Mouse (Mus musculus): Measurements from ENCODE around the gene Cep295nl.
A peak's percentile ranks its signal among the peaks of the same experiment; 100 is the strongest.

The Cep295nl gene

DNA sequence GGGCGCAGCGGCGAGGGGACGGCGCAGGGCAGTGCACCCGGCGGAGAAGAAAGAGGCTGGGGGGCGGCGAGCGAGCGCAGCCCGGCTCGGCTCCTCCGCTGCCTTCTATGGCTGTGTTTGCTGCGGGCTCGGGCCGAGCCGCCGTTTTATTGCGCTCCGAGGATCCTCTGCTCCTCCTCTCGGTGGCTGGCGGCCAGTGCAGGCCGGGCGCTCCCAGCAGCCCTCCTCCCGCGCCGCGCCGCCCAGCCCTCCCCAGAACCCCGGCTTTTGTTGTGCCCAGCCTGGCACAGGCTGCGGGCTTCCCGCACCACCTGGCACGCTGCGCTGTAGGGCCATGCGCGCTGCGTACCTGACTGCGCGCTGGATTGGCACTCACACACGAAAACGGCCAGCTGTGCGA is 12.9 kb upstream of the Cep295nl start:
- DNase-seq (ENCODE audit: low read depth, low spot score) = no peak

DNA sequence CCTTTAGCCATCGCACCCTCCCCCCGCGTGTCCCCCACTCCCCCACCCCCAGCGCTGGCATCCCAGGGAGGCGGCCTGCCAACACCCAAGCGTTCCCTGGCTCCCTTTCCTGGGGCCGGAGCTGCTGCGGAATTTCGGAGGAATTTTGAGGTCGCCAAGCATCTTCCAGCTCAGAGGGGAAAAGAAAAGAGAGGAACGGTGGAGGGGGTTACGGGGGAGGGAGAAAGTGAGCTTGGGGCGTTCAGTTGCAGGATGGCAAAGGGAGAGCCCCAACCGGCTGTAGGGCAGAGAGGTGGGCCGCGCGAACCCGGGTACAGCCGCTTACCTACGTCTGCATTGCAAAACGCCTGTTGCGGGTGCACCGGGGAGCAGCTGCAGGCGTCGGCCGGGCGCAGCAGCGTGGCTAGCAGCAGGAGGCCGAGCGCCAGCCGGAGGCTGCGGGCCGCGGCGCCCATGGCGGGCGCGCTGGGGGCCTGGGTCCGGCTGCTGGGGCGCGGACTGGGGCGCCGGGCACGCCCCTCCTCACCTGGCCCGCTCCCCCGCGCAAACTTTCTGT is 12.4 kb upstream of the Cep295nl start:
- DNase-seq (ENCODE audit: low read depth, low spot score) = no peak

DNA sequence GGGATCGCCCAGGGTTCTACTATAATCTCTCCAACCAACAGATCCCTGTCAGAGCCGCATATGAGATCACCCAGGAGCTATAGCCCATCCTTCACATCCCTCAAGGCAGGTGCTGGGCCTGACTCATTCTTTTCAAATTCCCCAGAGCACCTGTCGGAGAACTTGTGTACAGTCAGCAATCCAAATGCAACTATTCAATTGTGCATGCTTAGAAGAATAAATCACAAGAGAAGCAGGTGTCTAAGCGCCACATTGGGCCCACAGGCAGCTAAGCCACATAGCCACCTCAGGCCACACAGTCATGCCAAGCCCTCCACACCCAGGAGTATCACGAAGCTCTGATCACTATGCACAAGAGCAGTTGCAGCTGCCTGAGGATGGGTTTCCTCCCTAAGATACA is 7.2 kb upstream of the Cep295nl start:
- no peak for DNase-seq (ENCODE audit: low read depth, low spot score)

DNA sequence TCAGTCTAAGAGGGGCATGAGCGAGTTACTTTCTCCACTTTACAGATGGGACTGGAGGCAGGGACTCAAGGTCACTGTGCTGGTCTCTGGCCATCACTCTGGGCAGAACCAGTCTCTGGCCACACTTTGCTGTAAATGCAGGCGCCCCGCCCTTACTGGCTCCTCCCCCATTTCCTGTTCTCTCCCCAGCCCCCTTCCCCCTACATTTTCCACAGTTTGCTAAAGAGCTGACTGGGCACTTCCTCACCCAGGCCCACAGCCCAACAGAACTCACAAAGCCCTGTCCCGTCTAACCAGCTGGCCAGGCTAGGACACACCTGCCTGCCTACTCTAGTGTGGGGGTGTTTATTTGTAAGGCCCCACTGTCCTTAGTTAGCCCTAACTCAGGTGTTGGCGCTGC is 6.6 kb upstream of the Cep295nl start:
- no peak for DNase-seq (ENCODE audit: low read depth, low spot score)

DNA sequence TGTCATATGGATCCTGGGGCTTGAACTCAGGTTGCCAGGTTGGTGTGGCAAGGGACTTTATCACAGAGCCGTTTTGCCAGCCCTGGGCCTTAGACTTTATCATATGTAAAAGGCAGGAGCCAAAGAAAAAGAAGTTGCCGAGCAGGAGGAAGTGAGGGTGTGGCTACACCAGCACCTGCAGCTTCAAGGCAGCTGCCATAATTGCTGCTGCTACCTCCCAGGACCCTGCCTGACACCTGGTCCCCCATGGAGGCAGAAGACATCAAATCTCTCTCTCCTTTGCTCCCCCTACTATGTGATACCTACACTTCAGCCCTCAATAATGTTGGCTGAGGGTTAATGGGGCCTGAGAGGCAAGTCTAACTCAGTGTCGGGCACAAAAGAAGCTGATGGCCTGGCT is 6.1 kb upstream of the Cep295nl start:
- DNase-seq (ENCODE audit: low read depth, low spot score) = no peak

DNA sequence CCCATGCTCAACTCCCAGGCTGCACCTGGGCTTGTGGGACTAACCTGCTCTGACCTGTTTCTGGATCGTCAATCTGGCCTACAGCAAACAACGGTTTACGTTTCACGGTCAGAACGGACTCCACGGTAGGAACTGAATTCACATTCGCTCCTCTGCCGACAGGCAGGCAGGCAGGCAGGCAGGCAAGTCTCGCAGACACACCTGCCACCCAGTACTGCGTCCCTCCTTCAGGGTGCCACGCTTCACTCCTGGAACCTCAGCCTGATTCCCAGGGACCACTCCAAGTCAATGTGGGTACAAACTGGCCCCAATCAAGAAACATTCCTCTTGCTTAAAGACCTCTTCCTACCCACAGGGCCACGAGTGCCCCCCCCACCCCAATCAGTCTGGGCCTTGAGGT is 5.6 kb upstream of the Cep295nl start:
- no peak for DNase-seq (ENCODE audit: low read depth, low spot score)

DNA sequence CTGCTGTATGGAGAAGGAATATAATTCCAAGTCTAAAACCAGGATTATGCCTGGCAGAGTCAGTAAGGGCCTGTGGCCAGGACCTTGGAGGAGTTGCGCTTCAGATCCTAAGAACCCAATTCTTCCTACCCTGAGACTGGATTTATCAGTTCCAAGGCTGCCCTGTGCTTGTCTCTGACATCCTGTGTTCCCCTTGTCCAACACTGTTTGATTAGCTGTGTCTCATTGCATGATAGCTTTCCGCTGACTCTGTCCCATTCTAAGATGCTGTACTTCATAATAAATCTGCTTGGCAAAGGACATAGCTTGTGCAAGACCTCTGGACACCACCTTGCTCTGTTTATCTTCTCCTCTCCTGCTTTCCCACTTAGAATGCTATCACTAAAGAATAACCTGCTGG is 5.1 kb upstream of the Cep295nl start:
- no peak for DNase-seq (ENCODE audit: low read depth, low spot score)

DNA sequence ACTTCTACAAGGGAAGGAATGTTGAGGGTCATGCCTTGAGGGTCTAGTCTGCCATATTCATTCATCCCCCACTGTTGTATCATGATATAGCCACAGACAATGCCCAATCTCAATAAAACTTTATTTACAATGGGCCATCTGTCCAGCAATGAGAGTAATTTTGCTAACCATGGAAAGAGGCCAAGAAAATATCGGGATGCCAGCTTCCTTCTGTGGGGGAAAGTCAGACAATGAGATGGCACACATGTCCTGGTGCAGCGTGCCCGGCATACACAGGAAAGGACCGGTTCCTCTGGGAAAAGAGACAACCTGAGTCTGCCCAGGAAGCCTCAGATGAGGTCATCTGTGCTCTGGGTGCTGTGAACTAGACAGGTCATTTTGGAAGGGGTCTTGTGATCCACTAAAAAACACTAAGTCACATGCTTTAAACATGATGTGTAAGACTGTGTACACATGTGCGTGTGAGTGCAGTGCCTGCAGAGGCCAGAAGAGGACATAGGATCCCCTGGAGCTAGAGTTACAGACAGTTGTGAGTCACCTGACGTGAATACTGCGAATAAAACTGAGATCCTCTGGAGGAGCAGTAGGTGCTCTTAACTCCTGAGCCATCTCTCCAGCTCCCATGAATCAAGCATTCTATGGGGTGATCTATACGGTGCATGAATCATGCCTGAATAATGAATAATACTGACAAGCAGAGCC is 4.2 kb upstream of the Cep295nl start:
- DNase-seq (ENCODE audit: low read depth, low spot score) = no peak

DNA sequence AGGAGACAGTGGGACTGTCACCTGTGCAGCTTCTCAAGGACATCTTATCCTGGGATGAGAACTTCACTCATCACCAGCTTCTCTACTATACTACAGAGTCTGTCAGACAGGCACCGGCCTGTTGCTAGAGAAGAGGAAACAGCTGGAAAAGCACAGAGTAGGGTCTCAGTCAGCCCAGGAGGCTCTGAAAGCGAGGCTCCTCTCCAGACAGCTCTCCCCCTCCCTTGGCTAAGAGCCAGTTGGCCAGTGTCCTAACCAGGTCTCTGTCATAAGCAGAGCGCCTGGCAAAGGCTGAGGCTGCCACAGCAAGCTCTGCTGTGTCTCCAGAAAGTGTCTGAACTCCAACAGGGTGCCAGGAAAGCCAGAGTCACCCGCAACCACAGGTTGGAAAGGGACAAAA is 3.4 kb upstream of the Cep295nl start:
- no peak for DNase-seq (ENCODE audit: low read depth, low spot score)

DNA sequence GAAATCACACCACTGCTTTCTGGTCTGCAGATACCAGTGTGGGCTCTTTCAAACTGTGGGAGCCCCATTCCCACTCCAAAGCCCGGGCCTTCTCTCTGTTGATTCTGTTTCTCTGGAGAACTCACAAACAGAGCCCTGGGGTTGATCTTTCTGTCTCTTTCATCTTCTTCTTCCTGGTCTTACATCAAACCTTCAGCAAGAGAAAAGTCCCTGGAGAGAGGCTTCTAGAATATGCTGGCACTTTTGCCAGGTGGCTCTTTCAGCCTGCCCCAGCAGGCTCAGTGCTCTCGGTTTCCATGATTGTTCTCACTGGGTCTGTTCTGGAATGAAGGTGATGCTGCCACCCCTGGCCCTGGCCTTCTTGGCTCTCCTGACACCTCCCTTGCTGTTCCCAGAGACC is 1.3 kb upstream of the Cep295nl start:
- no peak for DNase-seq (ENCODE audit: low read depth, low spot score)

DNA sequence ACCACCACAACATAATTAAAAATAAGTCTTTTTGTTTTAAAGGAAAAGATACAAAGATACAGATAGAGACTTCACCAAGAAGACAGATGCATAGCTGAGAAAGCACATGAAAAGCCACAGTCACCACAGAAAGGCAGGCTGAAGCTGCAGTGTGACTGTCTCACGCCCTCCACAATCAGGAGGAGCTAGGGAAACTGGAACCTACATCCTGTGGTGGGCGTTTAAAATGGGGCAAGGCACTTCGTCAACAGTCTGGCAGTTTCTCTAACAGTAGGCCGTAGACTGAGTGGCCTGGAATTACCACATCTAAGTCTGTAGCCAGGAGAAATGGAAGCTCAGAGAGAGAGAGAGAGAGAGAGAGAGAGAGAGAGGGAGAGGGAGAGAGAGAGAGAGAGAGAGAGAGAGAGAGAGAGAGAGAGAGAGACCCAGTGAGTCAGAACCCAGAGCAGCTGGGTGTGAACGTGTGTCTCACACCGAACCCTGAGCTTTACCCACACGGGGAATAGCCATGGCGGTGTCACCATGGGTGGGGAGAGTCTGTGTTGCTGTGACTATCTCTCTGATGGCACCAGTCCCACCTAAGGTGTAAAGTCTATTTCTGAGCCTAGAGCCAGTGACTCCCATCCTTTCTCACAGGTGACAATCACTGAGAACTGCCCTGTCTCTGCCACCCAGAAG is 4.7 kb downstream of the Cep295nl start:
- DNase-seq (ENCODE audit: low read depth, low spot score) = peak; percentile 89

DNA sequence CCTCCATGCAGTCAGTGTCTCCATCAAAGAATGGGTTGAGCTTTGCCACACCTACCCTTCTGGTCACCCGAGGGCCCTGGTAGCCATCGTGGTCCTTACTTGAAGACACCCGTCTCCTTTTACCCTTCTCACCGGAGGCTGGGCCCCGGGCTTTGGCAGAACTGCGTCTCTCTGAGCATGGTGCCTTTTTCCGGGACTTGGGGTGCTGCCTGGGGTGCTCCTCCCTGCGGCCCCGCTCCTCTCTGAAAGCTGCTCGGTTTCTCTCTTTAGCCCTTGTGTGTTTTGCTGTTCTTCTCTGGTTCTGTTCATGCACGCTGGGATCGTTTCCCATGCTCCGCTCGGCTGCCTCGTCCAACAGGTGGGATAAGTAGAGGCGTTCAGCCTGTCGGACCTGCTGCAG is 8.9 kb downstream of the Cep295nl start:
- DNase-seq (ENCODE audit: low read depth, low spot score) = no peak

DNA sequence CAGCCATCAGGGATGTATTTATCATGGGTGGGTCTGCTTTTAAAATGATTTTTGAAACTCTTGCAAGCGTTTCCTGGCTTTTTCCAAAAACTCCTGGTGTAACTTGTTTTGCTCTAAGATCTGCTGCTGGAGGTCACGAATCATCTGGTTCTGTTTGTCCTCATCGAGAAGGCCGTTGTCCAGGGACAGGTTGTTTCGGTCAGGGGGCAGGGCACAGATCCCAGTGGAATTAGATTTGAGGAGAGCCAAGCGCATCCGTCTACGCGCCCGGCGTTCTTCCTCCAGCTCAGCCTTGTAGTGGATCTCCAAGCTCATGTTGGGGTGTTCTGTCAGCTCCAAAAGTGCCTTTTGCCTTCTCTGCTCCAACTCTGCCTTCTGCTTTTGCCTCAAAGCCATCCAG is 9.9 kb downstream of the Cep295nl start:
- no peak for DNase-seq (ENCODE audit: low read depth, low spot score)

DNA sequence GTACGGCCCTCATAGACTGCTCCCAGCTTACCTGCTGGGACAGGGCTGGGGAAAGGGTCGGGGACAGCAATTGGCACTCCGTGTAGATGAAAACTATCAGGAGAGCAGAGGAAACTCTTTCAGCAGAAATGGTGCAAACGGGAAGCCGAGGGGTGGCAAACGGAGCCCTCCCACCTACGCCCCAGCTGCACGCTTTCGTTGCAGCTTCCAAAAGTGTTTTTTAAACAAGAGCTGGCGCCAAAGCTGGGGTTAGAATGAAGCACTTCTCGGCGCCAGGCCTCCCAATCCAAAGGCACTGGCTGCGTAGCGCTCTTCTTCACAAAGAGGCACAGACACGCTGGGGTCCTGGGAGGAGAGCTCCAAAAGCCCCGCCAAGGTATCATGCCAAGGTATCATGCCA is 11.5 kb downstream of the Cep295nl start:
- DNase-seq (ENCODE audit: low read depth, low spot score) = peak; percentile 71

DNA sequence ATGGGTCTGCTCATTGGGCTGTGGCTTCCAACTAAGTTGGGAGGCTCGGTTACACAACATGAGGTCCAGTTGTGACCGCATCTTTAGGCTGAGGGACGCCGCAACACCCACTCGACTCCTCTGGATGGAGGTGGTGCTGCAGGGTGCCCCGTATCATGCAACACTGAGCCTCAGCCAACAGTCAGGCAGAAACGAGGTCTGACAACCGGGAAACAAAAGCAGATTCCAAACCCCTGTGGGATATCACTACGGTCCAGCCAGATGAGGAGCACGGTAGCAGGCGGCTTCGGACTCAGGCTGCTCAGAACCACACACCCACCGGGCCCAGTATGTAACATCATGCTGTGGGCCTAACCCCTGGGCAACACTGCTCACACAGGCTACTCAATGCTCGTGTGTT is 11.9 kb downstream of the Cep295nl start:
- DNase-seq (ENCODE audit: low read depth, low spot score) = no peak

DNA sequence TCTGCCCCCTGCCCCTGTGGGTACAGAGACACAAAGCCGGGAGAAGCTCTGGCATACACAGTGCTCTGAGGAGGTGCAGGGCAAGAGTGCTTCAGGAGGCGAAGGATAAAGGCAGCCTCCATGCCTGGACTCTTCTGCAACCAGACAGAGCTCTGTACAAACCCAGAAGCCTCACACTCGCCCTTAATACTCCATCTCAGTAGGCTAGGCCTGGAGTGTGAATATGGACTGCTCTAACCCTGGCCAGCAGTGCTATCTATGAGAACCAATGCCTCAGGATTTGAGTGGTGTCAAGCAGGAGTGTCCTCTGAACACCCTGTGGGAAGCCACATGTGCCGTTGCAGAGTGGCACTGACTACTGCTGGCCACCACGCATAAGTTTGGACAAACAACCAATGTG is 13.4 kb downstream of the Cep295nl start:
- DNase-seq (ENCODE audit: low read depth, low spot score) = no peak

DNA sequence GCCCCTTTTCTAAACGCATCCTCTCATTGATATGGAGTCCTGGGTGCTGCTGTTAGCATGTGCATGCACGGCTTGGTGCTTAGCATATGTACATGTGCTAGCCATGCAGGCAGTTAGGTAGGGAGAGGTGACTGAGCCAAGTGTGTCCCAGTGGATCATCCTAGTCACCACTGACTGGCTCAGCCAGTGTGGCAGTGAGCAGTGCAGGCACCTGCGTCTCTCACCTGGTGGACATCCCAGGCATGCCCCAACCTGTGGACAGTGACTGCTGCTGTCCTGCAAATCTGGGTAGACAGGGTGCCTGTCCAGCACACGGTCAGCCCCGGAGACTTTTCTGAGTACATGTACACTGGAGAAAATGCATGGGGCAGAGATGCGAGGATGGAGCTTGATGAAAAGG is 13.8 kb downstream of the Cep295nl start:
- no peak for DNase-seq (ENCODE audit: low read depth, low spot score)

DNA sequence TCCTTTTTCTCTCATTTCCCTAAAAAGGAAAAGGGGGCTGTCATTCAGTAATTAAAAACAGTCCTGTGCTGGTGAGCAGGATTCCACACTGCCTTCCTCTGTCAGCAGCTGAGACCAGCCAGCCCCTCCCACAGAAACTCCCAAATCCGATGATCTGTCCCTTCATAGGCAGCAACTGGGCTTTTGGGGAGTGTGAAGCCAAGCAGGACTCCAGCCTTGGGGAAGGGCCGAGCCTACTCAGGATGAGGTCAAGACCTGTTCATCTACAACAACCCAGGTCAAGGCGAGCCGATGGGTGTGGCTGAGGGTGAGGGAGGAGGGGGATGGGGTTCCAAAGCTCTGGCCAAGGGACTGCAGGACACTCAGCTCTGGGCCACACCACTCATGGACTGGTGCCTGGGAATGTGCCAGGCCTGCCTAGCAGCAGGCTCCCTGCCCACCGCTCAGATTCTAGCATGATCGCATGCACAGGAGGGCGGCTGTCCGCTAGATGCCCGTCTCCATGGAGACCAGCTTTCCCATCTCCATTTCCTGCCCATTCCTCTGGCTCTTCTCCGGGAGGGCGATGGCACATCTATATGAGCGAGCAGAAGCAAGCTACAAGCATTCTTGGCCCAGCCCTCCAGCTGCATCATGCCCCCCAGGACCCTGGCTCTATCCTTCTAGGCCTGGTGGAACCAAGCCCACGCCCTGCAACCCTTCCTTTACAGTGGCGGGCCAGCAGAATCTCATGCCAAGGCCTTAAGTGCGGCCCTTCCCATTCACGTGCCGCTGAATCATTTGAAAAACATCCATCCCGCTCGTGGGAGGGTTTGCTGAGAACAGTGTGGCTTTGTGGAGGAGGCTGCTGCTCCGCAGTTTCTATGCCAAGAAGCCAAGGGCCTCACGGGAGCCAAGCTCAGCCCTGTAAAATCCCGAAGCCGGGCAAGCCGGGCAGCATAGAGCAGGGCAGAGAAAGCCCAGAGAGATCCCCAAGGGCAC is 15.0 kb downstream of the Cep295nl start:
- DNase-seq (ENCODE audit: low read depth, low spot score) = peak; percentile 96

DNA sequence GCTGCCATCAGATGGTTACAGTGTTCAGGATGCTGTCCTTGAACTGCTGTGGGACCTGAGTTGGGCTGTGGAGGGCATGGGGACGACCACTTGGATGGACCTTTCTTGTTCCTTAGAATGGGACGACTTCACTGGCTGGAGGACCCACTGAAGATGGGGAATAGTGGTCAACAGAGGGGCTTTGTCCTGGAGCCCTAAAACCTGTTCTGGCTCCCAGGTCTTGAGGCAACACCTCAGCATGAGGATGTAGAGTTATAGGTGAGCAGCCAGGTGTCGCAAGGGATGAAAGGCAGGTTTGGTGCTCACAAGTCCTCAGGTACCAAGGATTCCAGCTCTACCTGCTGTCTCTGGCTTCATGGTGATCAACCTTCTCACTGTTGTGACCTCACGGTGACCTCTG is 15.8 kb downstream of the Cep295nl start:
- no peak for DNase-seq (ENCODE audit: low read depth, low spot score)

DNA sequence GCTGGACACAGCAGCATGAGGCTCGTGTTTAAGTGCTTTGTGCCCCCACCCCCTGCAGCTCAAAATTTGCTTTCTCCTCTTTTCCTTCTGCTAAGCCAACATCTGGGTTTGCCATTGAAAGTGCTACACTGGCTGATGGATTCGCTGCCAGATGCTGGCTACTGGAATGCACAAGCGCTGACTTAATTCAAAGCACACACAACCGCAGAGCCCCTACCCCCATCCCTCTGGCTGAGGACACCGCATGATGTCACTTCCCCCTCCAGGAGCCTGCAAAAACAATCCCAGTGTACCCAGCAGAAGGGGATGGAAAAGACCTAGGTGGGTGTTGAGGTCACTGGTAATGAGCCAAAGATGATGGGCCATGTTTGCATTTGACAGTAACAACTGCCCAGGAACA is 17.8 kb downstream of the Cep295nl start:
- DNase-seq (ENCODE audit: low read depth, low spot score) = no peak

DNA sequence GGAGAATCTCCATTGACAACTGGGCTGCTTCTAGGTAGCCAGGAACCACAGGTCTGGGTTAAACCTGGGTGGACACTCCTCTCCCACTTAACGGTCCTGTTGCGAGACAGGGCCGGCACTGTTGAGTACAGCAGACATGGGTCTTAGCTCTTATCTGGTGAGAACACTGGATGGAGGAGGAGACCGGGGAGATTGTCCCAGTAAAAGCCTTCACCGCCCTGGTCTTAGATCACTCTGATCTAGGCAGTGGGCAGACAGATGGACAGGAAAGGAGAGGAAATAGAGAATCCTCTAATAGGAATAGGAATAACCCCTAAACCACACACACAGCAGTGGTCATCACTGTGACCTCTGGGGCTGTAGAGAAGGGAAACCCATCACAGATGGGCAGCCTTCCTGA is 18.3 kb downstream of the Cep295nl start:
- DNase-seq (ENCODE audit: low read depth, low spot score) = no peak

DNA sequence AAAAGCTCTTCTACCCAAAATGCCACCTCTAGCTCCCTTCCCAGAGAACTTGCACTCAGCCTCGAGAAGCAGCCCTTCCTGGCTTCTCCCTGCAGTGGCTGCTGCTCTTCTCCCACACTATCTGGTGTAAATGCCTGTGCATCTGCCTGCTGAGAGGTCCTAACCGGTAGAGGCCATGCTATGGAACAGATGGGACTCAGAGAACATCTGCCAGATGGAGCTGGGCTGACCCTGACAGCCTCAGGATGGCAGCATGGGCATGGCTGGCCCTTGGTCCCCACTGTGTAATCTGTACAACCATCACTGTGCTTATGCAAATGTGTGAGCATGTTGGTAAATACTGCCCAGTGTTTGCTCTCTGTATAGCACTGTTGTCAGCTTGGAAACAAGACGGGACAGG is 19.7 kb downstream of the Cep295nl start:
- no peak for DNase-seq (ENCODE audit: low read depth, low spot score)
